Mouse (Mus musculus) gastrocnemius, postnatal 4 days (tissue): Measurements from ENCODE around the gene Nr3c2. TPM values are rescaled to one million over a fixed set of nuclear protein-coding genes. Genes with fewer than 3 reads are reported as not detected.

Source experiments
- DNase-seq, 2 experiments: peaks; one replicate each; pipeline ENCODE4 v3.0.0; 2021 to 2022; ENCODE audit warnings: low spot score in 2 of 2, mixed read lengths in 2 of 2
- total RNA-seq, 2 experiments: library from RNA; stranded (reverse); gene quantifications; 2 replicates each; pipeline ENCODE4 v1.2.3; 2021

Nr3c2 gene
- total RNA-seq, 2 experiments from 2014 or later: 11.8 to 15.8 TPM

GRCm38 (mm10) chr8:77154496-77154895, 255.3 kb downstream of the Nr3c2 start:
- DNase-seq: no peak

- no peak for DNase-seq
Observed at GRCm38 (mm10) chr8:77169320-77169719, 270.1 kb downstream of the Nr3c2 start.

- no peak for DNase-seq
Observed at GRCm38 (mm10) chr8:77169757-77170438, 270.7 kb downstream of the Nr3c2 start.

GRCm38 (mm10) chr8:77170439-77170759, 271.2 kb downstream of the Nr3c2 start:
- DNase-seq: no peak

GRCm38 (mm10) chr8:77173075-77173657, 273.9 kb downstream of the Nr3c2 start:
- DNase-seq: no peak

- peak in 1 of 2 experiments; percentile 21 for DNase-seq
Observed at GRCm38 (mm10) chr8:77173736-77174135, 274.5 kb downstream of the Nr3c2 start.

GRCm38 (mm10) chr8:77175471-77175870, 276.2 kb downstream of the Nr3c2 start:
- DNase-seq: no peak

GRCm38 (mm10) chr8:77176343-77176742, 277.1 kb downstream of the Nr3c2 start:
- DNase-seq: no peak

- DNase-seq: no peak
Observed at GRCm38 (mm10) chr8:77185816-77186215, 286.6 kb downstream of the Nr3c2 start.

- DNase-seq: no peak
Observed at GRCm38 (mm10) chr8:77186914-77187536, 287.8 kb downstream of the Nr3c2 start.

GRCm38 (mm10) chr8:77187748-77188147, 288.5 kb downstream of the Nr3c2 start:
- no peak for DNase-seq

GRCm38 (mm10) chr8:77188298-77188697, 289.1 kb downstream of the Nr3c2 start:
- DNase-seq: no peak

GRCm38 (mm10) chr8:77189318-77189717, 290.1 kb downstream of the Nr3c2 start:
- peak in 1 of 2 experiments; percentile 33 for DNase-seq

- DNase-seq: no peak
Observed at GRCm38 (mm10) chr8:77190393-77190792, 291.2 kb downstream of the Nr3c2 start.

GRCm38 (mm10) chr8:77209297-77209696, 310.1 kb downstream of the Nr3c2 start:
- DNase-seq: no peak

- DNase-seq: no peak
Observed at GRCm38 (mm10) chr8:77213893-77214464, 314.7 kb downstream of the Nr3c2 start.

GRCm38 (mm10) chr8:77214665-77215064, 315.4 kb downstream of the Nr3c2 start:
- DNase-seq: no peak

GRCm38 (mm10) chr8:77215191-77215590, 315.9 kb downstream of the Nr3c2 start:
- DNase-seq: no peak

- DNase-seq: no peak
Observed at GRCm38 (mm10) chr8:77223123-77223522, 323.9 kb downstream of the Nr3c2 start.

GRCm38 (mm10) chr8:77227742-77228141, 328.5 kb downstream of the Nr3c2 start:
- no peak for DNase-seq

GRCm38 (mm10) chr8:77228688-77229087, 329.4 kb downstream of the Nr3c2 start:
- no peak for DNase-seq

- DNase-seq: no peak
Observed at GRCm38 (mm10) chr8:77231211-77231610, 332.0 kb downstream of the Nr3c2 start.
